Mouse (Mus musculus): ENCODE measurements around the gene St14.
A peak's percentile ranks its signal among the peaks of the same experiment; 100 is the strongest.
"Not testable (repeated sequence)": the region's sequence is repeated elsewhere in the genome, so short reads cannot be mapped to it uniquely, and the experiment has no call there.

St14 gene

GRCm38 (mm10) chr9:31131205-31131968, at the start of gene St14:
TSS of gene St14 (minus strand) at chr9:31131853.
- no peak for DNase-seq (ENCODE audit: extremely low read depth, insufficient read length, low spot score)

- no peak for DNase-seq (ENCODE audit: extremely low read depth, insufficient read length, low spot score)
Measured at GRCm38 (mm10) chr9:31177692-31178091, 46.0 kb upstream of the St14 start.

DNA sequence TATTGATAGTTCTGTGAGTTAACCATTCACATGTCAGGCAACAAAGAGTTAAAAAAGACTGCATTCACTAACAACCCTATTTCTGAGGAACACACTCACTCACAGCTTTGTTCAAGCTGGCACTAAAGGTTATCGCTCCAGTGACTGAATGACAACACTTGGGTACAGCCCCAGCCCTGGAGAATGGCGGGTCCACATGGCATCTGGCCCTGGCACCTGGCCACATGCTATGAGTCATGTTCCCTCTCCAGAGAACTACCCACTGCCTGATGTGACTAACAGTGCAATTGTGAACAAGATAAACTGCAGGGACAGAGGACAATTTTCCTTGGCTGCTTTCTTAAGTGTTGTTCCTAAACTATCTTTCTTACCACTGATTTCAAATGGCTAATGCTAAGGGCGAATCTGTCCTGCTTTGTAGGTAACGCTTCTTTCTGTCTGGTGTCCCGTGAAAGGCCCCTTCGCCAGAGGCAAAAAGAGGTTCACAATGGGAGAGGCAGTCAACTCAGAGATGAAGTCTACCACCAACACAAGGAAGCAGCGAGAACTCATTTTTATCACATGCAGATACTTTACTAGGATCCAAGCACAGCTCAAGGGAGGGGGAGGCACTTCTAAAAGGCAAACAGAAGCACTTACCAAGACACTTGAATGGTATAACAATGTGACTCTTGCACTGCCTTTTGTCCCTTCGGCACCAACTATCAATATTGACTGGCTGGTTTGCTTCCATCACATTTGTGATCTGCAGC, 44.9 kb upstream of the St14 start:
- peak; percentile 68 for DNase-seq (ENCODE audit: extremely low read depth, insufficient read length, low spot score)

GRCm38 (mm10) chr9:31175978-31176377, 44.3 kb upstream of the St14 start:
- DNase-seq (ENCODE audit: extremely low read depth, insufficient read length, low spot score), result no peak

GRCm38 (mm10) chr9:31175346-31175745, 43.7 kb upstream of the St14 start:
- no peak for DNase-seq (ENCODE audit: extremely low read depth, insufficient read length, low spot score)

DNA sequence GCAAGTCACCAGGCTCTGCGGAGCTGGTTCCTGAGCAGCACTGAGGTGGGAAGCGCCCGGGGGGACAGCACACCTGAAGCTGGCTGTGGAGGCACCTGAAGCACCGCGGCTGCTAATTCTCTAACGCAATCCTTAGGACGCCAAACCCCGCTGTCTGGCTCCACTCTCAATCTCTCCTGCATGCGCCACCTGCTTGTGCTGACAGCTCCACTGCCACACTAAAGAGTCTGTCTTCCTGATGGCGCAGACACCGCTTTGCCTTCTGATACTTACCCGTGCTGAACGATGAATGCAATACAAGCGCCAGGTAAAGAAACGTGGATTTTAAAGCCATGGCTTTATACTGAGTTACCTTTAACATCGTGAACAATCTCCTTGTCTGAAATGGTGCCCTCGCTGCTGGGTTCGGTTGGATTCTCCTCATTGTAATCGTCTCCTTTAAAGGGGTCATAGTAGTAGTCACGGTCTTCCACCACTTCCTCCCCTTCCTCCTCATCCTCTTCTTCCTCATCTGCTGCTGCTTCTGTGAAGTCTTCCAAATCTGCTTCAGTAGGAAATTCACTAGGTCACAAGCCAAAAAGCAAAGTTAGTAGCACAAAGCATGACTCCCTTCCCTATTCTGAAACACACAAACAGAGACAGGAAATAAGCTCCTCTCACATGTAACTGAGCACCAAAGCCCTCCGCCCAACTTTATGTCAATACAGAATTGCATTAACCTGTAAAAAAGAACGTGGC, 36.9 kb upstream of the St14 start:
- DNase-seq (ENCODE audit: extremely low read depth, insufficient read length, low spot score), result no peak

- no peak for DNase-seq (ENCODE audit: extremely low read depth, insufficient read length, low spot score)
Measured at GRCm38 (mm10) chr9:31167305-31167704, 35.7 kb upstream of the St14 start.

DNA sequence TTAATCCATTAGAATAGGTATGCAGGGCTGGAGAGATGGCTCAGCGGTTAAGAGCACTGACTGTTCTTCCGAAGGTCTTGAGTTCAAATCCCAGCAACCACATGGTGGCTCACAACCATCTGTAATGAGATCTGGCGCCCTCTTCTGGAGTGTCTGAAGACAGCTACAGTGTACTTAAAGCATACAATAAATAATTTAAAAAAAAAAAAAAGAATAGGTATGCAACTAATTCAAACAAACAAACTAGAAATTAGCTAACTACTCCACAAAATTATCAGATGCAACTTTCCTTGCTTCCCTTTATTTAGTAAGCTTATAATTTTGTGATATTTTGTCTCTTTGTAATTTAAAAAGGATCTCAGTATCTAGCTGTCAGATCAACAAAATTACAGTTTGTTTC, 33.9 kb upstream of the St14 start:
- DNase-seq (ENCODE audit: extremely low read depth, insufficient read length, low spot score), result not testable (repeated sequence)

GRCm38 (mm10) chr9:31163327-31163726, 31.7 kb upstream of the St14 start:
- DNase-seq (ENCODE audit: extremely low read depth, insufficient read length, low spot score), result no peak

DNA sequence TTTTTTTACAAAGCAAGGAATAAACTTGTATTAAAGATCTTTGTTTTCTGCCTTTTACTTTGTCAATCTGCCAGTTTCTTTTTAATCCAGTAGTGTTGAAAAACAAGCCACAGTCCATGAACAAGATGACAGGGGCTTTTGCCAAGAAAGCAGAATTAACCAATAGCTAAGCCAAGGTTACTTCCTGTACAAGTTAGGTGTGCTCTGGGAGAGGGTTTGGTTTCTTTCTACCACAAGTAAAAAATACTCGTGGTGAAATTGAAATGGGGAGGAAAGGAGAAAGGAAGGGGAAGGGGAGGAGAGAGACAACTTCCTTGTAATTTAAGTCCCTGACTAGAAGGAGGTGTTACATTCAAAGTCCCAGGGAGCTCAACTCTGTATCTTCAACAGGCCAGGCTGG, 31.3 kb upstream of the St14 start:
- no peak for DNase-seq (ENCODE audit: extremely low read depth, insufficient read length, low spot score)

- no peak for DNase-seq (ENCODE audit: extremely low read depth, insufficient read length, low spot score)
Measured at GRCm38 (mm10) chr9:31159910-31160309, 28.3 kb upstream of the St14 start.

DNA sequence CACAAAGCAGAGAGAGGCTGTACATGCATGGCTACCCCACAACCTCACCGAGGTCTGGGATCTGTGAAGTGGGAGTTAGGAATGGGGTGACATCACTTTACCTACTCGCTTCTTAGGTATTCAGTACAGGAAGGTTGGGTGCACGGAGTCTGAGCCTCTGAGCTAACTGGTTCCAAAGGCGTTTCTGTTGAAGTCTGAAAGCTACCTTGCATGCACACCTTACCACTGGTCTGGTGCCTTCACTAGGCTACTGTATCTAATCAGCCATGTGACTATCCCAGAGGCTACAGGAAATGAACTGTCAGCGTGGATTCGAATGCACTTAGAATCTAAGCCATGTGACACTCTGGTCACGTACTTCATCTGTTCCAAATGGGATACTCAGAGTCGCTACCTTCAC, 24.9 kb upstream of the St14 start:
- DNase-seq (ENCODE audit: extremely low read depth, insufficient read length, low spot score), result no peak

DNA sequence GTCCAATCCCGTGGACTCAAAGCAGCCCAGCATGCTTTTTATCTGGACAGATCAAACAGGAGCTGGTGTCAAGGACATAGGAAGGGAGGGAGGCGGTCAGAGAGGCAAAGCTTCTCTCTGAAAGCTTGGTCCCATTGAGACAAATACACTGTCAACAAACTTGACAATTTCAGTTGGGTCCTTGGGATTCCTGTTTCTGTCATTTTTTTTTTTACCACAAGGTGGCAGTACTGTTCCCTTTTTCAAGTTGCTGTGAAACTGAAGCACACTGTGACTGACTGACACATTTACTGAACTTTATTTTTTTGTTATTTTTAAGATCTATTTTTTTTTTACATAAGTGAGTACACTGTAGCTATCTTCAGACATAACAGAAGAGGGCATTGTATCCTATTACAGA, 19.4 kb upstream of the St14 start:
- DNase-seq (ENCODE audit: extremely low read depth, insufficient read length, low spot score), result no peak

DNA sequence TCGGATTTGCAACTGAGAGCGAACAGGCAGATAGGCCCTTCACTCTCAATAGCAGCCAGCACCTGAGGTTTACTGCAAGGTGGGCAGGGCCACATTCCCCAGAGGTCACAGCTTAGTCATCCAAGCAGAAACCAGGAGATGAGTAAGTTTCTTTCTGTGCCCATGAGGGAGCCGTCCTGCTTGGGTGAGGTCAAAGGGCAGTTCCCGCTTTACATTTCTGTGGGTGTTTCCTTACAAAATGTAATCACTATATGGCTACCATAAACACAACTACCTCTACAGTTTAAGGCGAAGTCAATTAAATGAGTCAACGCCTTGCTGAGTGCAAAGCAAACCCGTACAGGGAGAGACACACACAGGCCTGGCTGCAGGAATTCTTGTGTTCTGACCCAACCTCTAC, 16.5 kb upstream of the St14 start:
- DNase-seq (ENCODE audit: extremely low read depth, insufficient read length, low spot score), result no peak

GRCm38 (mm10) chr9:31145272-31145925, 13.7 kb upstream of the St14 start:
- no peak for DNase-seq (ENCODE audit: extremely low read depth, insufficient read length, low spot score)

DNA sequence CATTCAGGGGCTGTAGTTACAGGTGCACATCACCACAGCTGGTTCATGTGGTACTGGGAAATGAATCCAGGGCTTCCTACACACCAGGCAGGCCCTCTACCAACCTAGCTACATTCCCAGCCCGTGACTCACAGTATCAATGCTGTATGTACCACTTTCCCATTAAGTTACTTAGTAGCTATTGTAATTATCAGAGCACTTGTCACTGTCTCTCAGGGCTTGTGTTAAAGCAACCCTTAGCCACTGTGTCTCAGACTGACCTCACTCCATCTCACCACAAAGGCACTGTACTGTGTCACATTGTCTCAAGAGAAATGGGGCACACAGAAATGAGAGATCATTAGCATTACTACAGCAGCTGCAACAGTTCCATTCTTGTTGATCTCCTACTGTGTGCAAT, 11.3 kb upstream of the St14 start:
- no peak for DNase-seq (ENCODE audit: extremely low read depth, insufficient read length, low spot score)

- DNase-seq (ENCODE audit: extremely low read depth, insufficient read length, low spot score), result no peak
Measured at GRCm38 (mm10) chr9:31133131-31133530, 1.5 kb upstream of the St14 start.

- no peak for DNase-seq (ENCODE audit: extremely low read depth, insufficient read length, low spot score)
Measured at GRCm38 (mm10) chr9:31130357-31131204, 1.1 kb downstream of the St14 start.

GRCm38 (mm10) chr9:31129956-31130355, 1.7 kb downstream of the St14 start:
- no peak for DNase-seq (ENCODE audit: extremely low read depth, insufficient read length, low spot score)

- peak; percentile 61 for DNase-seq (ENCODE audit: extremely low read depth, insufficient read length, low spot score)
Measured at GRCm38 (mm10) chr9:31127876-31128465, 3.7 kb downstream of the St14 start.
